Mouse (Mus musculus): ENCODE measurements at regions not wholly inside any gene's neighbourhood (a gene's known extent, or its start where the extent isn't known, plus 50 kb on each side); places are given as distances from the start of the nearest gene placed in this dataset.

GRCm38 (mm10) chr12:45519554-45519953 lies 445.0 kb upstream of the Stxbp6 start:
- Histone ChIP-seq H3K36me3 (replicated peaks; ENCODE audit: control insufficient read depth, insufficient read depth, low read length) (no peaks in the 10 kb centered on the region), H3K27ac (ENCODE audit: low read depth) (no peak overlapping the region), H3K9me3 (replicated peaks; ENCODE audit: control insufficient read depth, low read length) (no peaks in the 10 kb centered on the region), H3K27me3 (ENCODE audit: control insufficient read depth, insufficient read depth, low read length) (no peaks in the 10 kb centered on the region), H3K4me1 (ENCODE audit: control insufficient read depth, insufficient read depth) (no peaks in the 10 kb centered on the region), H3K9ac (replicated peaks; ENCODE audit: low read depth, low read length) (no peak overlapping the region), H3K4me3 (ENCODE audit: low read depth, low read length) (no peak overlapping the region), H3K4me2 (ENCODE audit: low read depth, low read length) (no peak overlapping the region)
- ATAC-seq (ENCODE audit: insufficient read depth, low read depth) = no peak
- no peak for DNase-seq (ENCODE audit: low spot score)
- no peak for TF ChIP-seq EP300 (IDR thresholded peaks at IDR 0.05; ENCODE audit: low read depth)
- no peak for TF ChIP-seq CTCF (IDR thresholded peaks at IDR 0.05; ENCODE audit: low read depth)

- H3K4me2 ChIP-seq (ENCODE audit: low read depth, low read length) = no peak overlapping the region
- H3K27me3 ChIP-seq (ENCODE audit: control insufficient read depth, insufficient read depth, low read length) = no peaks in the 10 kb centered on the region
- TF ChIP-seq CTCF (IDR thresholded peaks at IDR 0.05; ENCODE audit: low read depth) (no peak), EP300 (IDR thresholded peaks at IDR 0.05; ENCODE audit: low read depth) (no peak)
- no peaks in the 10 kb centered on the region for H3K36me3 ChIP-seq (replicated peaks; ENCODE audit: control insufficient read depth, insufficient read depth, low read length)
- H3K9ac ChIP-seq (replicated peaks; ENCODE audit: low read depth, low read length) = no peak overlapping the region
- no peaks in the 10 kb centered on the region for H3K9me3 ChIP-seq (replicated peaks; ENCODE audit: control insufficient read depth, low read length)
- 44% methylated on average over 3 of the region's 3 CpGs for WGBS
- ATAC-seq (ENCODE audit: insufficient read depth, low read depth) (no peak), DNase-seq (ENCODE audit: low spot score) (no peak)
- no peaks in the 10 kb centered on the region for H3K4me1 ChIP-seq (ENCODE audit: control insufficient read depth, insufficient read depth)
- no peak overlapping the region for H3K27ac ChIP-seq (ENCODE audit: low read depth)
- no peak overlapping the region for H3K4me3 ChIP-seq (ENCODE audit: low read depth, low read length)
Measured at GRCm38 (mm10) chr12:45514459-45514858, 439.9 kb upstream of the Stxbp6 start.

GRCm38 (mm10) chr12:45507400-45507982 lies 433.0 kb upstream of the Stxbp6 start:
- Histone ChIP-seq H3K27me3 (ENCODE audit: control insufficient read depth, insufficient read depth, low read length) (no peaks in the 10 kb centered on the region), H3K4me3 (ENCODE audit: low read depth, low read length) (no peak overlapping the region), H3K4me1 (ENCODE audit: control insufficient read depth, insufficient read depth) (no peaks in the 10 kb centered on the region), H3K36me3 (replicated peaks; ENCODE audit: control insufficient read depth, insufficient read depth, low read length) (no peaks in the 10 kb centered on the region), H3K9me3 (replicated peaks; ENCODE audit: control insufficient read depth, low read length) (no peaks in the 10 kb centered on the region), H3K9ac (replicated peaks; ENCODE audit: low read depth, low read length) (no peak overlapping the region), H3K27ac (ENCODE audit: low read depth) (no peak overlapping the region), H3K4me2 (ENCODE audit: low read depth, low read length) (no peak overlapping the region)
- WGBS = 30% methylated on average over 7 of the region's 7 CpGs
- no peak for DNase-seq (ENCODE audit: low spot score)
- ATAC-seq (ENCODE audit: insufficient read depth, low read depth) = no peak
- TF ChIP-seq CTCF (IDR thresholded peaks at IDR 0.05; ENCODE audit: low read depth) = no peak
- TF ChIP-seq EP300 (IDR thresholded peaks at IDR 0.05; ENCODE audit: low read depth) = no peak

- no peak overlapping the region for H3K4me3 ChIP-seq (ENCODE audit: low read depth, low read length)
- no peaks in the 10 kb centered on the region for H3K27me3 ChIP-seq (ENCODE audit: control insufficient read depth, insufficient read depth, low read length)
- no peak for TF ChIP-seq CTCF (IDR thresholded peaks at IDR 0.05; ENCODE audit: low read depth)
- TF ChIP-seq EP300 (IDR thresholded peaks at IDR 0.05; ENCODE audit: low read depth) = no peak
- H3K9me3 ChIP-seq (replicated peaks; ENCODE audit: control insufficient read depth, low read length) = no peaks in the 10 kb centered on the region
- no peaks in the 10 kb centered on the region for H3K4me1 ChIP-seq (ENCODE audit: control insufficient read depth, insufficient read depth)
- no peak overlapping the region for H3K4me2 ChIP-seq (ENCODE audit: low read depth, low read length)
- 68% methylated on average over 6 of the region's 6 CpGs for WGBS
- DNase-seq (ENCODE audit: low spot score) (no peak), ATAC-seq (ENCODE audit: insufficient read depth, low read depth) (no peak)
- H3K9ac ChIP-seq (replicated peaks; ENCODE audit: low read depth, low read length) = no peak overlapping the region
- no peak overlapping the region for H3K27ac ChIP-seq (ENCODE audit: low read depth)
- H3K36me3 ChIP-seq (replicated peaks; ENCODE audit: control insufficient read depth, insufficient read depth, low read length) = no peaks in the 10 kb centered on the region
Measured at GRCm38 (mm10) chr12:45499834-45500233, 425.3 kb upstream of the Stxbp6 start.

GRCm38 (mm10) chr12:45498230-45498629 lies 423.7 kb upstream of the Stxbp6 start:
- H3K4me2 ChIP-seq (ENCODE audit: low read depth, low read length) = no peak overlapping the region
- TF ChIP-seq EP300 (IDR thresholded peaks at IDR 0.05; ENCODE audit: low read depth) = no peak
- no peak for TF ChIP-seq CTCF (IDR thresholded peaks at IDR 0.05; ENCODE audit: low read depth)
- no peak for ATAC-seq (ENCODE audit: insufficient read depth, low read depth)

GRCm38 (mm10) chr12:45489029-45489428 lies 414.5 kb upstream of the Stxbp6 start:
- ATAC-seq (ENCODE audit: insufficient read depth, low read depth) = no peak
- 50% methylated on average over 1 of the region's 1 CpGs for WGBS
- Histone ChIP-seq H3K27me3 (ENCODE audit: control insufficient read depth, insufficient read depth, low read length) (no peaks in the 10 kb centered on the region), H3K4me1 (ENCODE audit: control insufficient read depth, insufficient read depth) (no peaks in the 10 kb centered on the region), H3K9ac (replicated peaks; ENCODE audit: low read depth, low read length) (no peak overlapping the region), H3K9me3 (replicated peaks; ENCODE audit: control insufficient read depth, low read length) (no peaks in the 10 kb centered on the region), H3K4me2 (ENCODE audit: low read depth, low read length) (no peak overlapping the region), H3K27ac (ENCODE audit: low read depth) (no peak overlapping the region), H3K36me3 (replicated peaks; ENCODE audit: control insufficient read depth, insufficient read depth, low read length) (no peaks in the 10 kb centered on the region), H3K4me3 (ENCODE audit: low read depth, low read length) (no peak overlapping the region)
- DNase-seq (ENCODE audit: low spot score) = no peak
- TF ChIP-seq CTCF (IDR thresholded peaks at IDR 0.05; ENCODE audit: low read depth) (no peak), EP300 (IDR thresholded peaks at IDR 0.05; ENCODE audit: low read depth) (no peak)

More at GRCm38 (mm10) chr12:45498230-45498629, 423.7 kb upstream of the Stxbp6 start:
- Histone ChIP-seq H3K4me3 (ENCODE audit: low read depth, low read length) (no peak overlapping the region), H3K4me1 (ENCODE audit: control insufficient read depth, insufficient read depth) (no peaks in the 10 kb centered on the region), H3K36me3 (replicated peaks; ENCODE audit: control insufficient read depth, insufficient read depth, low read length) (no peaks in the 10 kb centered on the region), H3K9ac (replicated peaks; ENCODE audit: low read depth, low read length) (no peak overlapping the region), H3K9me3 (replicated peaks; ENCODE audit: control insufficient read depth, low read length) (no peaks in the 10 kb centered on the region), H3K27me3 (ENCODE audit: control insufficient read depth, insufficient read depth, low read length) (no peaks in the 10 kb centered on the region), H3K27ac (ENCODE audit: low read depth) (no peak overlapping the region)
- DNase-seq (ENCODE audit: low spot score) = no peak
